Mouse (Mus musculus): Measurements from ENCODE around the gene Slc25a18. TPM values are rescaled to one million over a fixed set of nuclear protein-coding genes. Genes with fewer than 3 reads are reported as not detected.
"Not testable (repeated sequence)": the region's sequence is repeated elsewhere in the genome, so short reads cannot be mapped to it uniquely, and the experiment has no call there.

Gene Slc25a18
- polyA plus RNA-seq, 1 experiment = not detected

DNA sequence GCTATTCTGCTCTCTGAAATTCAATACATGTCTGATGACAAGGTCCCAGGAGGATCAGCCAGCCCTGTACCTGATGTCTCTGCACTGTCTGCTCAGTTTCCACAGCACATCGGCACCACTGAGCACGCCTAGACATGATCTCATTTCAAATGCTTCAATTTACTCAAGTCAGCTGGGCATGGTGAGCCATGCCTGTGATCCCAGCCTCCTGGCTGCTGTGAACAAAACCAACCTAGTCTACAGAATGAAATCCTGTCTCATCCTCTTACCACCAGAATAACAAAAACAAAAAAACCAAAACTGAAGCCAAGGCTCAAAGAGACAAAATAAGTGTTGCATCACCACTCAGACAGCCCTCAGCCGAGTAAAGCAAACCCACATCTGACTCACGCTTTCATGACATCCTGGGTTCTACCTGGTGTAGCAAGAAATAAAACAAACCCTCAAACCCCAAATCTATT, 26.2 kb downstream of the Slc25a18 start:
- Histone ChIP-seq H3K27ac (ENCODE audit: control insufficient read depth, insufficient read depth, low read depth, low read length, poor library complexity) (no peak overlapping the region), H3K4me1 (ENCODE audit: control insufficient read depth, insufficient read depth, low read length) (no peaks in the 10 kb centered on the region), H3K4me3 (replicated peaks; ENCODE audit: control insufficient read depth, low read depth, low read length) (no peak overlapping the region)
- TF ChIP-seq CTCF (IDR thresholded peaks at IDR 0.05; ENCODE audit: control insufficient read depth, insufficient read depth, low read length) = no peak
- TF ChIP-seq POLR2A (IDR thresholded peaks at IDR 0.05; ENCODE audit: borderline replicate concordance, control insufficient read depth, low read depth, low read length) = no peak
- 75% methylated on average over 4 of the region's 4 CpGs for WGBS

DNA sequence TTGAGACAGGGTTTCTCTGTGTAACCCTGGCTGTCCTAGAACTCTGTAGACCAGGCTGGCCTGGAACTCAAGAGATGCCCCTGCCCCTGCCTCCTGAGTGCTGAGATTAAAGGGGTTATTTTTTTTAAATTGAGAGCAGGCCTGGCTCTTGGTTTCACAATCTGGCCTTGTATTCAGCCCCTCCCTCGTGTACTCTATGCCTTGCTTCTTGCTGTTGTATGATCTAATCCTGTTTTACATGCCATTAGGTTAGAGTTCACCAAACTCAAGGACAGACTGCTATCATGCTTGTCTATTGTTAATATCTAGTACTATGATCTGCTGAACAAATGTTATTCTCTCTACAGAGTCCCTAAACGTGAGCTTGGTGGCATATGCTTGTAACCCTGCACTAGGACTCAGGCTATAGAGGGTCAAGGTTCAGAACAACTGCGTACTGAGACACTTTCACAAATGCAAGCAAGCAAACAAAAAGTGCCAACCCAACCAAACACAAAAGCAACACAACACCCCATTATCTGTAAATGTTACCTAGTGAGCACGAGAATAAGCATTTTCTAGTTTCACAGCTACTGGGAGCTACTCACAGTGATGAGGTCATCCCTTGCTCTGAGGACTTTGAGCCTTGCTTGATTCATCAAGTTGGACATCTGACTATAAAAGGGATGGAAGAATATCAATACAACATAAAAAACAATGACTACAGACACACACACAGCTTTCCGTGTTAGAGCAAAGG, 33.8 kb downstream of the Slc25a18 start:
- no peak overlapping the region for H3K4me3 ChIP-seq (replicated peaks; ENCODE audit: control insufficient read depth, low read depth, low read length)
- no peaks in the 10 kb centered on the region for H3K4me1 ChIP-seq (ENCODE audit: control insufficient read depth, insufficient read depth, low read length)
- 85% methylated on average over 5 of the region's 5 CpGs for WGBS
- no peak overlapping the region for H3K27ac ChIP-seq (ENCODE audit: control insufficient read depth, insufficient read depth, low read depth, low read length, poor library complexity)
- no peak for TF ChIP-seq CTCF (IDR thresholded peaks at IDR 0.05; ENCODE audit: control insufficient read depth, insufficient read depth, low read length)
- TF ChIP-seq POLR2A (IDR thresholded peaks at IDR 0.05; ENCODE audit: borderline replicate concordance, control insufficient read depth, low read depth, low read length) = no peak

- no peak for TF ChIP-seq POLR2A (IDR thresholded peaks at IDR 0.05; ENCODE audit: borderline replicate concordance, control insufficient read depth, low read depth, low read length)
- no peak for TF ChIP-seq CTCF (IDR thresholded peaks at IDR 0.05; ENCODE audit: control insufficient read depth, insufficient read depth, low read length)
- no peak overlapping the region for H3K4me3 ChIP-seq (replicated peaks; ENCODE audit: control insufficient read depth, low read depth, low read length)
- no peak overlapping the region for H3K27ac ChIP-seq (ENCODE audit: control insufficient read depth, insufficient read depth, low read depth, low read length, poor library complexity)
- 97% methylated on average over 4 of the region's 4 CpGs for WGBS
- no peaks in the 10 kb centered on the region for H3K4me1 ChIP-seq (ENCODE audit: control insufficient read depth, insufficient read depth, low read length)
These were observed 34.3 kb downstream of the Slc25a18 start for GRCm38 (mm10) chr6:120807738-120808081.

GRCm38 (mm10) chr6:120811999-120812398, 38.6 kb downstream of the Slc25a18 start:
- H3K4me1 ChIP-seq (ENCODE audit: control insufficient read depth, insufficient read depth, low read length); H3K27ac ChIP-seq (ENCODE audit: control insufficient read depth, insufficient read depth, low read depth, low read length, poor library complexity); H3K4me3 ChIP-seq (replicated peaks; ENCODE audit: control insufficient read depth, low read depth, low read length): not testable (repeated sequence)
- 95% methylated on average over 10 of the region's 10 CpGs for WGBS

DNA sequence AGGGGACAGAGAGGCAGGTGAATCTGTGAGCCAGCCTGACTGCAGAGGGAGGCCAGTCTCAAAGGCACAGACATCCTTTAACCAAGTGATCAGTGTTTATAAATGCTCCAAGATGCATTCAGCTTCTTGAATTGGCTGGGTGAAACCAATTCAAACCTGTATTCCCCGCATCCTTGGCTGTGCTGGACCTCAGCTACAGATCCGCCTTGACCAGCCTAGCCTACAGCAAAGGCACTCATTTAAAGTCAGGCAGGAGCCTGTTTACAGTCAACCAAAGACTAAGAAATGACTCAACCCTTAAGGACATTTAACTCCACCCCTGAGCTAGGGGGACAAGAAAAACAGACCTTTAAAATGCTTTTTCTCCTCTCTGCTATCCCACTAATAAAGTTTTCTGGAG, 45.9 kb downstream of the Slc25a18 start:
- H3K4me3 ChIP-seq (replicated peaks; ENCODE audit: control insufficient read depth, low read depth, low read length) = no peak overlapping the region
- 96% methylated on average over 2 of the region's 2 CpGs for WGBS
- H3K27ac ChIP-seq (ENCODE audit: control insufficient read depth, insufficient read depth, low read depth, low read length, poor library complexity) = no peak overlapping the region
- peaks cover 1% of the 10 kb centered on the region; the same call in 1 of the 2 replicates for H3K4me1 ChIP-seq (ENCODE audit: control insufficient read depth, insufficient read depth, low read length)
- TF ChIP-seq CTCF (IDR thresholded peaks at IDR 0.05; ENCODE audit: control insufficient read depth, insufficient read depth, low read length) = no peak
- TF ChIP-seq POLR2A (IDR thresholded peaks at IDR 0.05; ENCODE audit: borderline replicate concordance, control insufficient read depth, low read depth, low read length) = no peak

- Histone ChIP-seq H3K4me1 (ENCODE audit: control insufficient read depth, insufficient read depth, low read length) (peaks cover 1% of the 10 kb centered on the region; the same call in 1 of the 2 replicates), H3K27ac (ENCODE audit: control insufficient read depth, insufficient read depth, low read depth, low read length, poor library complexity) (peak overlapping the region; percentile 54; the same call in 1 of the 2 replicates), H3K4me3 (replicated peaks; ENCODE audit: control insufficient read depth, low read depth, low read length) (peak overlapping the region; percentile 66)
- TF ChIP-seq CTCF (IDR thresholded peaks at IDR 0.05; ENCODE audit: control insufficient read depth, insufficient read depth, low read length) (no peak), POLR2A (IDR thresholded peaks at IDR 0.05; ENCODE audit: borderline replicate concordance, control insufficient read depth, low read depth, low read length) (no peak)
- WGBS = 40% methylated on average over 5 of the region's 5 CpGs
These were observed 46.8 kb downstream of the Slc25a18 start for GRCm38 (mm10) chr6:120820144-120820543.

DNA sequence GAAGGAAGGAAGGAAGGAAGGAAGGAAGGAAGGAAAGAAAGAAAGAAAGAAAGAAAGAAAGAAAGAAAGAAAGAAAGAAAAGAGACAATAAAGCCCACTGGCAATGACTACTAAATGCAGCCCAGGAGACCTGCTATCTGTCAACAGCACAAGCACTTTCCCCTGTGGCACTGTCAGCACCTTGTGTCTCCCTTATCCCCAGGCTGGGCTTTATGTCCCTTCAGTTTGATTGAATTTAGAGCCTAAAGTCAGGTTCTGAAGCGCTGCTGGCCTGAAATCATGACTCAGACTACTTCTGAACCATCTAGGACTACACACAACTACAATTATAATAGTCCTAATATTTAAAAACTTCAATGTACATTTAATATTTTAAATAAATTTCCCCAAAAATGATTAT, 47.6 kb downstream of the Slc25a18 start:
- H3K4me3 ChIP-seq (replicated peaks; ENCODE audit: control insufficient read depth, low read depth, low read length) = peak overlapping the region; percentile 71
- peaks cover 1% of the 10 kb centered on the region; the same call in 1 of the 2 replicates for H3K4me1 ChIP-seq (ENCODE audit: control insufficient read depth, insufficient read depth, low read length)
- WGBS = 56% methylated on average over 1 of the region's 1 CpGs
- no peak for TF ChIP-seq CTCF (IDR thresholded peaks at IDR 0.05; ENCODE audit: control insufficient read depth, insufficient read depth, low read length)
- peak overlapping the region; percentile 45; the same call in 1 of the 2 replicates for H3K27ac ChIP-seq (ENCODE audit: control insufficient read depth, insufficient read depth, low read depth, low read length, poor library complexity)

GRCm38 (mm10) chr6:120821715-120822114, 48.3 kb downstream of the Slc25a18 start:
- Histone ChIP-seq H3K4me3 (replicated peaks; ENCODE audit: control insufficient read depth, low read depth, low read length) (peak overlapping the region; percentile 99), H3K27ac (ENCODE audit: control insufficient read depth, insufficient read depth, low read depth, low read length, poor library complexity) (no peak overlapping the region), H3K4me1 (ENCODE audit: control insufficient read depth, insufficient read depth, low read length) (peaks cover 1% of the 10 kb centered on the region; the same call in 1 of the 2 replicates)
- TF ChIP-seq CTCF (IDR thresholded peaks at IDR 0.05; ENCODE audit: control insufficient read depth, insufficient read depth, low read length) (no peak), POLR2A (IDR thresholded peaks at IDR 0.05; ENCODE audit: borderline replicate concordance, control insufficient read depth, low read depth, low read length) (no peak)
- WGBS = 22% methylated on average over 5 of the region's 5 CpGs

All from bone marrow, adult 2 months (tissue).